Mouse (Mus musculus): ENCODE data around the gene Tmem175. TPM values are rescaled to one million over a fixed set of nuclear protein-coding genes. Genes with fewer than 3 reads are reported as not detected.
A peak's percentile ranks its signal among the peaks of the same experiment; 100 is the strongest.

Tmem175 gene
- polyA plus RNA-seq, 1 experiment from 2014 or later: 29.4 TPM

- H3K36me3 ChIP-seq: no peaks in the 10 kb centered on the region
Measured at GRCm38 (mm10) chr5:108680871-108681270, 51.3 kb downstream of the Tmem175 start.

GRCm38 (mm10) chr5:108689091-108689490 lies 59.5 kb downstream of the Tmem175 start:
- H3K27me3 ChIP-seq: no peaks in the 10 kb centered on the region
- H3K4me2 ChIP-seq (replicated peaks): no peak overlapping the region
- no peak overlapping the region for H3K4me3 ChIP-seq (replicated peaks)
- peaks cover 19% of the 10 kb centered on the region for H3K4me1 ChIP-seq
- no peak overlapping the region for H3K9ac ChIP-seq
- no peaks in the 10 kb centered on the region for H3K36me3 ChIP-seq
- H3K9me3 ChIP-seq (replicated peaks): no peaks in the 10 kb centered on the region
- no peak for ATAC-seq (ENCODE audit: insufficient number of reproducible peaks, low FRiP score, low TSS enrichment, low read depth)
- 69% methylated on average over 5 of the region's 5 CpGs for WGBS
- H3K27ac ChIP-seq (replicated peaks): no peak overlapping the region

More at GRCm38 (mm10) chr5:108680871-108681270, 51.3 kb downstream of the Tmem175 start:
- Histone ChIP-seq H3K27me3 (no peaks in the 10 kb centered on the region), H3K4me2 (replicated peaks) (no peak overlapping the region), H3K27ac (replicated peaks) (no peak overlapping the region), H3K9ac (no peak overlapping the region), H3K4me1 (peaks cover 16% of the 10 kb centered on the region), H3K4me3 (replicated peaks) (no peak overlapping the region), H3K9me3 (replicated peaks) (no peaks in the 10 kb centered on the region)
- WGBS: 90% methylated on average over 6 of the region's 6 CpGs
- ATAC-seq (ENCODE audit: insufficient number of reproducible peaks, low FRiP score, low TSS enrichment, low read depth): no peak

GRCm38 (mm10) chr5:108691152-108691551 lies 61.6 kb downstream of the Tmem175 start:
- peaks cover 34% of the 10 kb centered on the region for H3K4me1 ChIP-seq
- peaks cover 3% of the 10 kb centered on the region; the same call in 1 of the 2 replicates for H3K36me3 ChIP-seq
- no peak overlapping the region for H3K9ac ChIP-seq
- no peaks in the 10 kb centered on the region for H3K27me3 ChIP-seq
- no peaks in the 10 kb centered on the region for H3K9me3 ChIP-seq (replicated peaks)
- H3K4me2 ChIP-seq (replicated peaks): no peak overlapping the region
- 70% methylated on average over 4 of the region's 4 CpGs for WGBS
- ATAC-seq (ENCODE audit: insufficient number of reproducible peaks, low FRiP score, low TSS enrichment, low read depth): no peak
- no peak overlapping the region for H3K27ac ChIP-seq (replicated peaks)
- H3K4me3 ChIP-seq (replicated peaks): no peak overlapping the region

- no peak for ATAC-seq (ENCODE audit: insufficient number of reproducible peaks, low FRiP score, low TSS enrichment, low read depth)
- 2% methylated on average over 16 of the region's 18 CpGs for WGBS
Measured at GRCm38 (mm10) chr5:108692271-108692670, 62.7 kb downstream of the Tmem175 start, which contains the start of gene Fgfrl1. Gene Fgfrl1, plus strand, starts transcription at chr5:108692382.

GRCm38 (mm10) chr5:108693872-108694288 lies 64.3 kb downstream of the Tmem175 start:
- Histone ChIP-seq H3K4me2 (replicated peaks) (peak overlapping the region; percentile 83), H3K27ac (replicated peaks) (no peak overlapping the region), H3K27me3 (no peaks in the 10 kb centered on the region), H3K9me3 (replicated peaks) (no peaks in the 10 kb centered on the region), H3K4me1 (peaks cover 50% of the 10 kb centered on the region), H3K4me3 (replicated peaks) (peak overlapping the region; percentile 84), H3K36me3 (peaks cover 3% of the 10 kb centered on the region; the same call in 1 of the 2 replicates), H3K9ac (peak overlapping the region; percentile 69)
- under 1% methylated on average over 39 of the region's 43 CpGs for WGBS
- ATAC-seq (ENCODE audit: insufficient number of reproducible peaks, low FRiP score, low TSS enrichment, low read depth): peak; percentile 92

More at GRCm38 (mm10) chr5:108692271-108692670, 62.7 kb downstream of the Tmem175 start, which contains the start of gene Fgfrl1:
- Histone ChIP-seq H3K36me3 (peaks cover 3% of the 10 kb centered on the region; the same call in 1 of the 2 replicates), H3K4me2 (replicated peaks) (peak within 1 kb of the TSS; percentile 83), H3K27ac (replicated peaks) (0 out of 2 replicates have a peak within 1 kb of the TSS, but pooled peaks have one; percentile 22), H3K9me3 (replicated peaks) (no peaks in the 10 kb centered on the region), H3K9ac (0 out of 2 replicates have a peak within 1 kb of the TSS, but pooled peaks have one; percentile 9), H3K27me3 (no peaks in the 10 kb centered on the region), H3K4me1 (peaks cover 45% of the 10 kb centered on the region), H3K4me3 (replicated peaks) (peak within 1 kb of the TSS; percentile 84)

- peak; percentile 41 for ATAC-seq (ENCODE audit: insufficient number of reproducible peaks, low FRiP score, low TSS enrichment, low read depth)
- H3K4me1 ChIP-seq: peaks cover 54% of the 10 kb centered on the region
- H3K9ac ChIP-seq: peak overlapping the region; percentile 69
- peak overlapping the region; percentile 84 for H3K4me3 ChIP-seq (replicated peaks)
- no peaks in the 10 kb centered on the region for H3K9me3 ChIP-seq (replicated peaks)
- peak overlapping the region; percentile 58 for H3K27ac ChIP-seq (replicated peaks)
- 1% methylated on average over 97 of the region's 99 CpGs for WGBS
- H3K27me3 ChIP-seq: no peaks in the 10 kb centered on the region
- peaks cover 3% of the 10 kb centered on the region; the same call in 1 of the 2 replicates for H3K36me3 ChIP-seq
- peak overlapping the region; percentile 83 for H3K4me2 ChIP-seq (replicated peaks)
Measured at GRCm38 (mm10) chr5:108694352-108695261, 65.0 kb downstream of the Tmem175 start.

DNA sequence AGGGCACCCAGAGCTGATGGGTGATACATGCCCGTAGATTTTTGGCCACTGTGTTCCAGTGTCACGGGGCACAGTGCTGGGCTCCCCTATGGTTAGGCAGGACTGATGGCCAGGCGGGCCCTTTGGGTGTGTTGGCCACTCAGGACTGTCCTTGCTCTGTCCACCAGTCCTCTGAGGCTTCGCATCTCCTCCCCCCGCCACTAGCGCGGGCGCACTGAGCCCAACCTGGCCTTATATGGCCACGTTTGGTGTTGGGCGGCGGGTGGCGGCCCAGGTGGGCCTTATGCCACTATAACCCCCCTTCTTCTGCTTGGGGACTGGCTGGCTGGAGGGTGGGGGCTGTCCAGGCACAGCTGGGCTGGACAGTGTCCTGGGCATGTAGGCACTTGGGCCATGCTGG lies 66.3 kb downstream of the Tmem175 start:
- Histone ChIP-seq H3K27ac (replicated peaks) (no peak overlapping the region), H3K36me3 (peaks cover 3% of the 10 kb centered on the region; the same call in 1 of the 2 replicates), H3K4me1 (peaks cover 54% of the 10 kb centered on the region), H3K4me3 (replicated peaks) (no peak overlapping the region), H3K4me2 (replicated peaks) (no peak overlapping the region), H3K9me3 (replicated peaks) (no peaks in the 10 kb centered on the region), H3K27me3 (no peaks in the 10 kb centered on the region), H3K9ac (no peak overlapping the region)
- no peak for ATAC-seq (ENCODE audit: insufficient number of reproducible peaks, low FRiP score, low TSS enrichment, low read depth)
- WGBS: 90% methylated on average over 12 of the region's 12 CpGs

DNA sequence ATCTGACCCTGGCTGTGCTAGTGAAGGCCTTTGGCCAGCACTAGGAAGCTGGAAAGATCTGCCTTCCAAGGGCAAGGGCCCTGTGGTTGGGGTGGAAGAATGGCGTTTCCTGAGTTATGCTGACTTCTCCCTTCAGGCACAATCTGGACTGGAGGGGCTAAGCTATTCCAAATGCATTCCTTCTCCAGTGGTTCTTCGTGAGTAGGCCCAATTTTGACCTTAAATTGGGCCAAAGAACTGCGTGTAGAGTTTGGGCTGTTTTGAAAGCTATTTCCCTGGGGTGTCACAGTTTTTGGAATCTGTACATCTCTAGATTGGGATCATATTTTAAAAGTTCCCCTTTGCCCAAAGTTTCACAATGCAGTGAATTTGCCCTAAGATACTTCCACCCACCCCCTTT lies 67.0 kb downstream of the Tmem175 start:
- Histone ChIP-seq H3K9ac (no peak overlapping the region), H3K27ac (replicated peaks) (no peak overlapping the region), H3K36me3 (peaks cover 3% of the 10 kb centered on the region; the same call in 1 of the 2 replicates), H3K4me1 (peaks cover 53% of the 10 kb centered on the region), H3K4me2 (replicated peaks) (no peak overlapping the region), H3K27me3 (no peaks in the 10 kb centered on the region), H3K4me3 (replicated peaks) (no peak overlapping the region), H3K9me3 (replicated peaks) (no peaks in the 10 kb centered on the region)
- 63% methylated on average over 3 of the region's 3 CpGs for WGBS
- no peak for ATAC-seq (ENCODE audit: insufficient number of reproducible peaks, low FRiP score, low TSS enrichment, low read depth)

DNA sequence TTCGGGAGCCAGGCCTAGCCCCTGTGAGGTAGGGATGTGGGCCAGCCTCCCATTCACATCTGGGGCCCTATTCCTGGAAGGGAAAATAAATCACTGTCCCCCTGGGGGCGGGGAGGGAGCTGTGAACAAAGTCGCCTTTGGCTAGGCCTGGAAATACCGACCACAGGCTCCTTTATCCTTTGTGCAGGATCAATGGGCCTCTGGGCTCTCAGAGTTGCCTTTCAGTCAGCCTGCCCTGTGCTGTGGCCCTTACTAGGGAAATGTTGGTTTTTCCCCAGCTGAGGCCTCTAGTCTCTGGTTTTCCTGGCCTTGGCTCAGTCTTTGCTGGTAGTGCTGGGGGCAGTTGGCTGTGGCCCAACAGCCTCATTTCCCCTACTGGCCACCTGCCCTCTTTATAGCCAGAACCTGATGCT lies 67.8 kb downstream of the Tmem175 start:
- H3K36me3 ChIP-seq: peaks cover 3% of the 10 kb centered on the region; the same call in 1 of the 2 replicates
- 40% methylated on average over 4 of the region's 4 CpGs for WGBS
- ATAC-seq (ENCODE audit: insufficient number of reproducible peaks, low FRiP score, low TSS enrichment, low read depth): no peak
- H3K27me3 ChIP-seq: no peaks in the 10 kb centered on the region
- H3K27ac ChIP-seq (replicated peaks): no peak overlapping the region; the same call in 1 of the 2 replicates
- H3K9ac ChIP-seq: no peak overlapping the region
- H3K9me3 ChIP-seq (replicated peaks): no peaks in the 10 kb centered on the region
- no peak overlapping the region for H3K4me2 ChIP-seq (replicated peaks)
- H3K4me1 ChIP-seq: peaks cover 45% of the 10 kb centered on the region
- no peak overlapping the region for H3K4me3 ChIP-seq (replicated peaks)

Measured in embryonic facial prominence, embryonic 15.5 days (tissue).